Mouse (Mus musculus) liver, adult (tissue): Measurements from ENCODE around the gene Bend5.

Experiments
- GATA4 ChIP-seq: IDR thresholded peaks from 2 replicates; pipeline ENCODE4 v1.6.1; 2014; ENCODE audit warnings: mild to moderate bottlenecking, low read length; ENCODE audit not compliant: insufficient replicate concordance

Bend5 gene

GRCm38 (mm10) chr4:111421785-111422184 is 7.0 kb downstream of the Bend5 start:
- no peak for TF ChIP-seq GATA4

DNA sequence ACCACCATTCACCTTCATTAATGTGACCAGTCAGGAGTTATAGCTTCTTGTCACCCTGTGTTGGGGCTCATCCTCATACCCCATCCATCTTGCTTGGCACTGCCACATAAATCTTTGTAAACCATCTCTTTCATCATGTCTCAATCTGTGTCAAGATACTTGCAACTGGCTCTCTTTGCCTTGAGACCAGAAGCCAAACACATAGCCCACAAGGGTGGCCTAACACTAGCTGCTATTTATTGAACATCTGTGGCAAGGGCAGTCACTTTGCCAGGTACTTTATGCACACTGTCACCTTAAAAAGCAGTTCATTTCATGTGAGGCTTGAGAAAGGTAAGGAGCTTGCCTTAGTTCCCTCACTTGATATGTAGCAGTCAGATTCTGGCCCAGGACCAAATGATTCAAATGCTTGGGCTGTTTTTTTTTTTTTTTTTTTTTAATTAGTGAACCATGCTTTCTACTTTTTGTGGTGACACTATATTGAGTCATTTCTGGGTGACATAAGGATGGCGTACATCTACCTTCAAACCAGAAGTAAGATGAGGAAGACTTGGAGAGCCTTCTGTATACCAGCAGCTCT is 9.7 kb downstream of the Bend5 start:
- TF ChIP-seq GATA4: no peak

DNA sequence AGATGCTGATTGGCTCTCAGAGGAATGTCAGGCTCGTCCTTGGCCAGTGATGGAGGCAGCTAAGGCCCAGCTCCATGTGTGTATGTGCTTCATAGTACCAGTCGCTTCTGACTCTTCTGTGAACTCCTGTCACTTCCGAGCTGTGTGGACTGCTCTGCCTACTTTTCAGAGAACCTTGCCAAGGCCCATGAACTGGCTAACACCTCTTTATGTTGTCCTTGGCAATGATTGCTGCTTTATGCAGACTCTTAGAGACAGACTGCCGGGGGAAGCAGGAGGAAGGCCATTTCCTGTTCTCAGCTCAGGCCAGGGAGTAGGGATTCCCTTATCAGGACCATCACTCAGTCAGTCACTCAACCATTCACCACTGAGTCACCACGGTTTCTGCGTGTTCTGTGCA is 10.4 kb downstream of the Bend5 start:
- TF ChIP-seq GATA4: no peak

DNA sequence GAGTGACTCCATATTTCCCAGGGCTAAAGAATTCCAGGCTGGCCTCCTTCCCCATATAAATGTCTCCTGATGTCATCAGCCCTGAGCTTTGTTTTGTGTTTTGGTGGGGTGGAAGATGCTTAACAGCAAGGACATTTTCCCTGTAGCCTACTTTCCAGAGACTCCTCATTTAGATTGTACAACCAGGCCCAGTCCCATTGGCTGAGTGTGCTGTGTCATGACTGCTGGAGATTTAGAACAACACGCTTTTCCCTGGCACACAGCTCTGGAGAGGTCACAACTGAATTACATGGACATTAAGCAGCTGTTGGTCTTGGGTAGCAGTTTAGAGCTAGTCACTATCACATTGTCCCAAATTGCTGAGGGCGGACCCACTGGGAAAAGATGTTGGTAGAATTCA is 16.4 kb downstream of the Bend5 start:
- TF ChIP-seq GATA4: no peak

GRCm38 (mm10) chr4:111432013-111432412 is 17.2 kb downstream of the Bend5 start:
- TF ChIP-seq GATA4: no peak

- no peak for TF ChIP-seq GATA4
Observed at GRCm38 (mm10) chr4:111432417-111432816, 17.6 kb downstream of the Bend5 start.

- no peak for TF ChIP-seq GATA4
Observed at GRCm38 (mm10) chr4:111441709-111442108, 26.9 kb downstream of the Bend5 start.

DNA sequence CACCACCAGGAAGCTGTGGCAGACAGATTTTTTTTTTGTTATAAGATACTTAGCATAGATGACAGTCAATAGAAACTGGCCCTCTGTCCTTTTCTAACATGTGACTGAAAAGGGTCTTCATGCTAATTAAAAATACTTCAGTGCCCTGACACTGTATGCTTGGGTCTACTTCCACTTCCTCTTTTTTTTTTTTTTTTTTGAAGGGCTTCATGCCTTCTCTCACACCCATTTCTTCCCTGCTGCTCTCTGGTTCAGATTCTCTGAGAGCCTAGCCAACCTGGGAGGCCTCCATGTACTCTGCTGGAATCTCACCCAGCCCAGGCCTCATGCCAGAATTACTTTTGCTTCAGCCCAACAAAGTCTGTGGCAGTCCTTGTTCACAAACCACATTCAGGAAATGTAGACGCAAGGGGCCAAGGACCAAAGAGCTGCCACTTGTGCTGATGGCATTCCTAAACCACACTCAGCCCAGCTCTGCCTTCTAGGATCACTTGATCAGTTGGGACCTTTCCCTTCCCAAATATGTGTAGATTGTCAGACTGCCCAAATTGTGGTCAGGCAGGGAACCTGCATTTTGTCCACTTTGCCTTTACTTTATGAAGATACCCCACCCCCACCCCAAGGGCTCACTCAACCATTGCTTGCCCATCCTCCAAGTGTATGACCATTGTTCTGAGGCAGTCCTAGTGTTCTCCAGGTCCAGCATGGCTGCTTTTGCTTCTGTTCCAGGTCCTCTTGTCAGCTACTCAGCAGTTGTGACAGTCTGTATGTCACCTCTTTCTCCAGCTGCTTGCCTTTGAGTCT is 27.8 kb downstream of the Bend5 start:
- no peak for TF ChIP-seq GATA4

DNA sequence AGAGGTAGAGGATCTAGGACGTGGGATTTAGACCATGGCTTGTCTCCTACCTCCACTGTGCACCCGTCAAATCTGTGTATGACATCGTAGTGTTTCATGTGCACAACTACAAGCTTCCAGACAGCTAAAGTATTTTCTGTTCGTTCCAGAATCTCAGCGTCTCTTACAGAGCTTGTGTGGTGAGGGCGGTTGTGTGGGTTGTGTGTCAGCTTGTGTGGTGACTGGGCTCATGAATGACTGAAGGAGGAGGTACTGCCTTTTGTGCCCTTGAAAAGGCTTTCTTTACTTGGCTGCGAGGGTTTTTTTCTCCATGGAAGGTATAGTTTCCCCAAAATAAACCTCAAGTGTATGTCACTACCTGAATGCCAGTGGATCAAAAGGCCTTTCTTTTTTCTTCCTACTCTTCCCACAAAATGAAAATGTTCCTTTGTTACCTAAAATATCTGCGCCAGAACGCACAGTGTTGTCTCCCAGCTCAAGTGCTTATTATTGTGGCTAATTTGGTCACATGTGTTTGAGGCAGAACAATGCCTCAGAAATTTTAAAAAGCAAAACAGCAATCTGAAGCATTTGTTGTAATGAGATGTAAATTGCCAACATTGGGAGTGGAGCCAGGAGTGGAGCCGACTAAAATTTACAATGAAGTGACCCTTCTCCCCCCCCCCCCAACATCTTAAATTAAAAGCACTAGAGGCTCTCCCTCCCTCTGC is 29.3 kb downstream of the Bend5 start:
- TF ChIP-seq GATA4: no peak

DNA sequence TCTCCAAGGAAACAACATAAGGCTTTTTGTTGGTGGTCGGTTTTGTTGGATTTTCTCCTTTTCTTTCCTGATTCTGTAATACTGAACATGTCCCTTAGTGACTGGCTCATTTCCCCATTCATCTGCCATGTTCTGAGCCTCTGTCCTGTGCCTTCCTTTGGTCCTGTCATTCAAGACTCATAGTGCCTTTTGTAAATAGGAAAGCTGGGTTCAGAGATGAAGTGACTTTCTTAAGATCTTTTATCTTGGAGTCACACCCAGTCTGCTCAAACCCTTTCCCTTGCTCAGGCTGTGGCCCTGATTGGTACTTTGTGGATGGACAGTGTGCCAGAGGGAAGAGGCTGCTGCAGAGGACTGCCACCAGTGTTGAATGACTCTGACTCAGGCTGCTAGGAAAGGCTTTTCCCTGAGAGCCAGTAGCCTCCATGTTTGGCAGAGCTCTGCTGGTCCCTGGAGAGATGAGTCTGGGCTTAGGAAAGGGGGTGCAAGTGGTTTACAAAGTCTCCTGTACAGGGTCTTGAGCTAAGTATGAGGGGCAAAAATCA is 29.9 kb downstream of the Bend5 start:
- TF ChIP-seq GATA4: no peak

- no peak for TF ChIP-seq GATA4
Observed at GRCm38 (mm10) chr4:111447918-111448317, 33.1 kb downstream of the Bend5 start.

GRCm38 (mm10) chr4:111448586-111448985 is 33.8 kb downstream of the Bend5 start:
- TF ChIP-seq GATA4: no peak

DNA sequence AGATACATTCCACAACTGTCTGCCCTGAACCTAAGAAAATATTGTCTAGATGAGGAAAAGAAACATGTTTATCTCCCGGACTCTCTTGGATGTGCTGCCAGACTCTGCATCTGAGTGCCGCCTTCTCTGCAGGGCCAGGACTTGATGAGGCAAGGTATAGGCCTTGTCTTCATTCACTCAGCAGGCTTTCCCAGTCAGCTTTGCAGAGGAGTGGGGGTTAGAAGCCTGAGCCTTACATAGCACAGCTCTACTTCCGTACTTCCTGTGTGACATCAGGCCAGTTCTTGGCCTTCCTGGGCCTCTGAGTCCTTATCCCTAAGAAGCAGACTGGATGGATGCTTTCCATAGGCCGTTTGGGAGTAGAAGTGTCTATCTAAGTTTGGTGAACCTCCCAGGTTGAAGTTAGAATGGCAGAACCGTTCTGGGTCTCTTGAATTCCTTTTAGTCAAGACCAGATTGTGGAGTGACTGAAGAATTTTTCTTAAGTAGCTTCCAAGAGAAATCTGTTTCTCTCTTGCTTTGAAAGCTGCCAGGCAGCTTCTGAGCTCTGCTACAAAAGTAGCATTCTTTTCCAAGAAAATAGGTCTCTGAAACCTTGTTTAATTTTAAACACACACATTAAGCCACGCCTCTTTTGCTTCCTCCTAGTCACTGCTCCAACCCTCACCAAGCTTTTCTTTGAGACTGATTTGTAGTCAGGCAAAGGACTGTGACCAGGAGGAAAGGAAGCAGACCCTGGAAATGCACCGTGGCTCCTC is 34.8 kb downstream of the Bend5 start:
- no peak for TF ChIP-seq GATA4

DNA sequence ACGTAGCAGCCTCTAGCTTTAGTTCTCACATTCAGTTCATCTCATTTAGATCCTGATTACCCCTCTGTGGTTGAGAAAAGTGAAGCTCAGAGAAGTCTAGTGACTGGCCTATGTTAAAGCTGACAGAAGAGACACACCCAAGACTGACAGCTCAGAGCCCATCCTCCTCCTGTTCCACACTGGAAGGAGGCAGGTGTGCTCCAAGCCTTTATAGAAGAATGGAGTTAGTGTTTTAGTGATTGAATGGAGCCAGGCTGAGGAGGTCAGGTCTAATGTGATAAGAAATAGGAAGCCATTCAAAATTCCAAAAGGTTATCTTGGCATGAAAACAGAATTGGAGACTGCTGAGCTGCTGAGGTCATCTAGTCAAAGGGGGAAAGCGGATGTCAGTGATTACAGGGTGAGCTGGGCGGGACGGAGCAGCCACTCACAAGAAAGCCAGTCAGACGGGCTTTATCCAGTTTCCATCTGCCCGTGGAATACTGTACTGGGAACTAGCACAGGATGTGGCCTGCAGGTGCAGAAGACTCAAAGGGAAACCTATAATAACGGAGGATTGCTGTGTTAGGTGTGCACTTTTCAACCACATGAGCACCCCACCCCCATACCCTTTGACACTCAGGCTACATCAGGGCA is 36.6 kb downstream of the Bend5 start:
- no peak for TF ChIP-seq GATA4

DNA sequence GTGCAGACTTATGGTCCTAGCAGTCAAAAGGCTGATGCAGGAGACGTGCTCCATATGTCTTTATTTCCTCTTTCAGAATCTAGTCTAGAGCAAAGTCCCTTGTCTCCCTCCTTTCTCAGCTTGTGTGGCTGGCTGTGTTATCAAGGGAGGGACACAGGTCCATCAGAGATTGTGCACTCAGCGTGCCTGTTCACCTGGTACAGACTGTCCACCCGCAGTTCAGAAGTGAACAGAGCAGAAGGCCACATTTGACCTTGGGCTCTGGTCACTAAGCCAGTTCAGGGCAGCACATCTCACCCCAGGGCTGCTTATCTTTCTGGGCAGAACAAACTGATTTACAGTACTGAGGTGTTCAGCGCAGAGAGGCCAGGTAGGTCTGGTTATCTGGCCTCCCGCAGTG is 37.4 kb downstream of the Bend5 start:
- TF ChIP-seq GATA4: no peak

DNA sequence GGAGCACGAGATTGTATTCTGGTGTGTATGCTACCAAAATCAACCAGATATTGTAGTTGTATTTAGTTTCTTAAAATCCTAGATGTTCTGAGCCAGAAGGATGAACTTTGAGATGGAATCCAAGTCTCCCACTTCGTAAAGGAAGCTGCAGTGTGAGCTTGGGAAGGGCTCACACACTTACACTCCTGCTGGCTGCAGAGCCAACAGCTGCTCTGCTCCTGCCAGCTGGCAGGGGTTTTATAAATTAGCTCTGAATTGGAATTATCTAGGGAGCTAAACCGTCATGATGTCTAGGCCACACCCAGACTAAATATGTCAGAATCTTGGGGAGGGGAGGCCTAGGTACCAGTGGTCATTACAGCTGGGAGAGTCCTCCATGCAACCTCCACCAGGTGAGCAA is 38.5 kb downstream of the Bend5 start:
- no peak for TF ChIP-seq GATA4
